ENCODE assay signal across 8 mouse cellular contexts in the genomic region with DNA sequence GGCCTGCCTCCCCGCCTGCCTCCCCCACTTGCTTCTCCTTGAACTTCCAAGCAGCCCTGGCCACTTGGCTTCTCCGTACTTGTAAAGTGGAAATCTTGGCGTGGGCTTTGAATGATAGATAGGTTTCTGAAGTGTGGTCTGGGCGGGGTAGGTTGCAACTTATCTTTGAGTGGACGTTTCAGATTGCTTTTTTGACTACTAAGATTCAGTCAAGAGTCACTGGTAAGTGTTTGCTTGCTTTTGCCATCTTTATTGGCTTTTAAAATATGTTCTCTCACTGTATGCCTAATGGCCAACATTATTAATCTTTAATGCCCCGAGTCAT. TPM values are rescaled to one million over a fixed set of nuclear protein-coding genes. Genes with fewer than 3 reads are reported as not detected.
DNase-seq lines count a peak whose midpoint lies in the region; ATAC-seq lines count a peak whose summit lies in the region.

No protein-coding gene starts in this region.

- H3K27me3 ChIP-seq in lung, embryonic 15.5 days = no peaks in the 10 kb centered on the region
- no peaks in the 10 kb centered on the region for H3K27me3 ChIP-seq in embryonic facial prominence, embryonic 14.5 days (replicated peaks; ENCODE audit: control insufficient read depth, insufficient read depth, low read length)
- H3K27me3 ChIP-seq in limb, embryonic 10.5 days (ENCODE audit: low read depth, poor library complexity, severe bottlenecking) = no peaks in the 10 kb centered on the region
- no peaks in the 10 kb centered on the region for H3K27me3 ChIP-seq in neural tube, embryonic 15.5 days (replicated peaks)

- H3K4me1 ChIP-seq in lung, embryonic 15.5 days = peaks cover 13% of the 10 kb centered on the region
- H3K4me1 ChIP-seq in embryonic facial prominence, embryonic 14.5 days (ENCODE audit: control insufficient read depth, insufficient read depth, low read length) = peaks cover 7% of the 10 kb centered on the region
- peaks cover 10% of the 10 kb centered on the region for H3K4me1 ChIP-seq in limb, embryonic 10.5 days
- peaks cover 7% of the 10 kb centered on the region for H3K4me1 ChIP-seq in neural tube, embryonic 15.5 days

- peaks cover 14% of the 10 kb centered on the region; the same call in 1 of the 2 replicates for H3K36me3 ChIP-seq in lung, embryonic 15.5 days
- H3K36me3 ChIP-seq in embryonic facial prominence, embryonic 14.5 days (ENCODE audit: control insufficient read depth, insufficient read depth, low read length) = peaks cover 19% of the 10 kb centered on the region
- peaks cover 41% of the 10 kb centered on the region for H3K36me3 ChIP-seq in limb, embryonic 10.5 days
- no peaks in the 10 kb centered on the region for H3K36me3 ChIP-seq in neural tube, embryonic 15.5 days

- ATAC-seq in lung, embryonic 15.5 days (ENCODE audit: borderline replicate concordance, extremely low read depth, low FRiP score, low TSS enrichment) = no peak
- ATAC-seq in embryonic facial prominence, embryonic 14.5 days (ENCODE audit: low read depth) = no peak; the same call in 1 of the 2 replicates
- ATAC-seq in neural tube, embryonic 15.5 days (ENCODE audit: low FRiP score) = no peak

- H3K9me3 ChIP-seq in lung, embryonic 15.5 days = no peaks in the 10 kb centered on the region
- no peaks in the 10 kb centered on the region for H3K9me3 ChIP-seq in embryonic facial prominence, embryonic 14.5 days (ENCODE audit: control insufficient read depth, low read length)
- no peaks in the 10 kb centered on the region for H3K9me3 ChIP-seq in limb, embryonic 10.5 days (replicated peaks)
- no peaks in the 10 kb centered on the region for H3K9me3 ChIP-seq in neural tube, embryonic 15.5 days (replicated peaks)

- 0% methylated on average over 6 of the region's 6 CpGs for WGBS in lung, embryonic 15.5 days
- WGBS in embryonic facial prominence, embryonic 14.5 days = 1% methylated on average over 6 of the region's 6 CpGs
- WGBS in limb, embryonic 10.5 days = 2% methylated on average over 6 of the region's 6 CpGs
- 1% methylated on average over 6 of the region's 6 CpGs for WGBS in neural tube, embryonic 15.5 days

- peak overlapping the region; percentile 87 for H3K9ac ChIP-seq in lung, embryonic 15.5 days
- peak overlapping the region; percentile 97 for H3K9ac ChIP-seq in embryonic facial prominence, embryonic 14.5 days (ENCODE audit: low read depth, low read length)
- peak overlapping the region; percentile 77 for H3K9ac ChIP-seq in neural tube, embryonic 15.5 days (replicated peaks)

- H3K27ac ChIP-seq in lung, embryonic 15.5 days = peak overlapping the region; percentile 90
- H3K27ac ChIP-seq in embryonic facial prominence, embryonic 14.5 days (replicated peaks; ENCODE audit: low read depth, low read length) = peak overlapping the region; percentile 80; the same call in 1 of the 2 replicates
- H3K27ac ChIP-seq in limb, embryonic 10.5 days = peak overlapping the region; percentile 98
- no peak overlapping the region for H3K27ac ChIP-seq in neural tube, embryonic 15.5 days (replicated peaks)

- no peak for DNase-seq in lung, postnatal 4 days
- DNase-seq in embryonic facial prominence, embryonic 14.5 days (ENCODE audit: low spot score) = no peak
- DNase-seq in limb, embryonic 10.5 days (ENCODE audit: low spot score) = no peak
- no peak for DNase-seq in right cerebral cortex, adult 2 months (ENCODE audit: low spot score in 2 of 2)
- no peak for DNase-seq in kidney, adult 11 months
- DNase-seq in ovary, adult 18-20 months (ENCODE audit: low spot score) = no peak

- H3K4me2 ChIP-seq in lung, embryonic 15.5 days = peak overlapping the region; percentile 81
- peak overlapping the region; percentile 88 for H3K4me2 ChIP-seq in embryonic facial prominence, embryonic 14.5 days (ENCODE audit: low read depth, low read length)
- peak overlapping the region; percentile 99 for H3K4me2 ChIP-seq in neural tube, embryonic 15.5 days

- H3K4me3 ChIP-seq in lung, embryonic 15.5 days = peak overlapping the region; percentile 85
- peak overlapping the region; percentile 86 for H3K4me3 ChIP-seq in embryonic facial prominence, embryonic 14.5 days (ENCODE audit: low read depth, low read length)
- H3K4me3 ChIP-seq in limb, embryonic 10.5 days = peak overlapping the region; percentile 87
- peak overlapping the region; percentile 90 for H3K4me3 ChIP-seq in neural tube, embryonic 15.5 days (replicated peaks)

RNA-seq across cellular contexts. Expression of a gene that starts 0.8 kb away (rescaled TPM):
- polyA plus RNA-seq in lung, embryonic 15.5 days (2015; fragmentation: Nextera tagmentation; extraction: Ambion mirVana) = 50.8 and 51.7 TPM in 2 replicates
- polyA plus RNA-seq in embryonic facial prominence, embryonic 14.5 days (2014; fragmentation: Nextera tagmentation; extraction: Ambion mirVana) = 35.4 and 39.3 TPM in 2 replicates
- polyA plus RNA-seq in limb, embryonic 10.5 days (2016; fragmentation: Nextera tagmentation; extraction: Ambion mirVana) = 88.9 and 91.6 TPM in 2 replicates
- 7.7 and 18.7 TPM in 2 replicates for polyA plus RNA-seq in neural tube, embryonic 15.5 days (2015; fragmentation: Nextera tagmentation; extraction: Ambion mirVana)
